Mouse (Mus musculus) lung, postnatal 0 days (tissue): ENCODE measurements at regions not wholly inside any gene's neighbourhood (a gene's known extent, or its start where the extent isn't known, plus 50 kb on each side); places are given as distances from the start of the nearest gene placed in this dataset.

Source experiments
- ATAC-seq: fragments of 200-750 bp; cut with Nextera tagmentation; 2 replicates; pipeline ENCODE4 v1.8.0; 2017; ENCODE audit warnings: moderate library complexity
- DNase-seq: peaks from one replicate; pipeline ENCODE4 v3.0.0-alpha.2; 2016; ENCODE audit warnings: low spot score
- H3K27ac ChIP-seq: fragments of 300-500 bp; sonication (generic); 2 replicates; pipeline ENCODE4 v1.5.1; 2014; ENCODE audit warnings: antibody characterized with exemption, mild to moderate bottlenecking, low read length, mixed read lengths
- H3K27me3 ChIP-seq: fragments of 300-500 bp; sonication (generic); replicated peaks from 2 replicates; pipeline ENCODE4 v1.6.1; 2014; ENCODE audit warnings: low read length, mixed read lengths; ENCODE audit not compliant: insufficient read depth
- H3K36me3 ChIP-seq: fragments of 300-500 bp; sonication (generic); 2 replicates; pipeline ENCODE4 v1.6.1; 2014; ENCODE audit warnings: low read length, mixed read lengths; ENCODE audit not compliant: insufficient read depth
- H3K4me1 ChIP-seq: fragments of 300-500 bp; sonication (generic); 2 replicates; pipeline ENCODE4 v1.6.1; 2014; ENCODE audit warnings: antibody characterized with exemption, low read depth, low read length, mixed read lengths; ENCODE audit not compliant: insufficient read depth
- H3K4me2 ChIP-seq: fragments of 300-500 bp; sonication (generic); replicated peaks from 2 replicates; pipeline ENCODE4 v1.6.1; 2014; ENCODE audit warnings: low read depth, mild to moderate bottlenecking, low read length, moderate library complexity, mixed read lengths
- H3K4me3 ChIP-seq: fragments of 300-500 bp; sonication (generic); 2 replicates; pipeline ENCODE4 v1.5.1; 2014; ENCODE audit warnings: low read depth, low read length
- H3K9ac ChIP-seq: fragments of 300-500 bp; sonication (generic); replicated peaks from 2 replicates; pipeline ENCODE4 v1.6.1; 2014; ENCODE audit warnings: low read depth, mild to moderate bottlenecking
- H3K9me3 ChIP-seq: fragments of 300-500 bp; sonication (generic); 2 replicates; pipeline ENCODE4 v1.6.1; 2016; ENCODE audit warnings: low read length, mixed read lengths
- CTCF ChIP-seq: IDR thresholded peaks from 2 replicates; pipeline ENCODE4 v1.5.1; 2016; ENCODE audit warnings: antibody characterized with exemption, mild to moderate bottlenecking
- EP300 ChIP-seq: IDR thresholded peaks from 2 replicates; pipeline ENCODE4 v1.6.1; 2016; ENCODE audit warnings: antibody characterized with exemption, mild to moderate bottlenecking, control low read depth
- WGBS: fragments of 180-500 bp; shearing (Covaris S2); extraction: QIAGEN DNeasy Blood & Tissue Kit; methylation state at CpG from one replicate; pipeline ENCODE4 v1.1.7; 2014; 5-methylcytosine and 5-hydroxymethylcytosine counted together

DNA sequence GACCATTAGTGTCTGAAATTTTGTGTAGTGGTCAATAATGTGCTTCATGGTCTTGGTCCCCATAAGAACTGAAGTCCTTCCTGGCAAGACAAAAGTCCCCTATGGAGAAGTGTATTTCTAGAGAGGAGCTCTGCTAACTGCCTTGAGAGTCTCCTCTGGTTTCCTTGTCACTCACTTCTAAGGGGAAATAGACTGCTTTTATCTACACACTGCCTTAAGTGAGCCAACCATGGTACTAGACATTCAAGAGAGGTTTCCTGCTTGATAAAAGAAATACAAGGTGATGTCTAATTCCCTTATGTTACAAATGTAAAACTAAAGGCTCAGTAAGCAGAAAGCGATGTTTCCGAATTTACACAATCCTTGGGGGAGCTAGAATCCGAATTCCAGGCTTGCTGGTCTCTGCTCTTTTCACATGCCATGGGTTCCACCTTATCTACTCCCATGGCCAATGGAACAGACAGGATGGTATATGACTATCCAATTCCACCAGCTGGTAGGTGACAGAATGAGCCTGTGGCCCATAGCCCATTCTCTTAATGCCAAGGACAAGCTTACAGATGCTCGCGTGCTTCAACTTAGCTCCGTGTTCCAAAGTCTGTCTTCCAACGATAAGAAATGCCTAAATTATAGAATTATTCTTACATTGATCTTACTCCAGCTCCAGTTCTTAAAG, 305.3 kb downstream of the Fam49a start:
- no peaks in the 10 kb centered on the region for H3K27me3 ChIP-seq
- H3K4me3 ChIP-seq, result no peak overlapping the region
- no peaks in the 10 kb centered on the region for H3K9me3 ChIP-seq
- TF ChIP-seq CTCF (no peak), EP300 (no peak)
- DNase-seq (no peak), ATAC-seq (no peak)
- no peak overlapping the region for H3K27ac ChIP-seq
- no peaks in the 10 kb centered on the region for H3K36me3 ChIP-seq
- H3K4me1 ChIP-seq, result no peaks in the 10 kb centered on the region
- no peak overlapping the region for H3K9ac ChIP-seq
- H3K4me2 ChIP-seq, result no peak overlapping the region
- WGBS, result 91% methylated on average over 7 of the region's 7 CpGs

DNA sequence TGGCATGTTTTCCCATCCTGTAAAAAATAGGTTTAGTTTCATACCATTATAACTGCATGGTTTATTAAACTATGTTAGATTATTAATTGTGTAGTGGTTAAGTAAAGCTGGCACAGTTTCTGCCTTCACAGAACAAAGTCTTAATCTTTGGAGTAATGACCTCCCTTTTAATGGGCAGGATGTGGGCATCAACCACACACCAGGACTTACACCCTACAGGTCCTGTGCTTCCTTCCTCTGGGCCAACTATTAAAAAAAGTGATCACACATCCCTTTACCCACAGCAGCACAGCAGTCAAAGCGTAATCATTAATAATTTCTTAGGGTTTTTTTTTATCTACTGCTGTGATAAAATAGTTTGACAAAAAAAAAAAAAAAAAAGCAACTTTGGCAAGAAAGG, 300.3 kb downstream of the Fam49a start:
- 83% methylated on average over 1 of the region's 1 CpGs for WGBS
- Histone ChIP-seq H3K9ac (no peak overlapping the region), H3K27me3 (no peaks in the 10 kb centered on the region), H3K4me2 (no peak overlapping the region), H3K36me3 (no peaks in the 10 kb centered on the region), H3K4me3 (no peak overlapping the region), H3K27ac (no peak overlapping the region), H3K4me1 (no peaks in the 10 kb centered on the region), H3K9me3 (no peaks in the 10 kb centered on the region)
- ATAC-seq (no peak), DNase-seq (no peak)
- TF ChIP-seq CTCF (no peak), EP300 (no peak)

DNA sequence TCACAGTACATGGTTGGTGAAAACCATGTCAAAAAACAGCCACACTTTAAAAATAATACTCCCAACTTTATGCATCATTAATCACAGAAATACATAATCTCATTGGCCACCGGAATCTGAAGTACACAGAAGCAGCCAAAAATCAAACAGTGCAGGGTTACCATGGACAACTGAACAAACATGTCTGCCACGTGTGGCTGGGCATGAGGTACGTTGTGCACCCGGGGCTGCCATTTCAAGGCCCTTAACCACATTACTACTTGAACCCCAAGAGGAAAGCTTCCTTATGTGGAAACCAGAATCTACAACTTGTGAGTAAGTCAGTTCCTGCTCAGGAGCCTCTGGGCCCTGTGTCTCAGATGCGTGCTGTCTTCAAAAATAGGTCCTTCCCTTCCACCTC, 289.9 kb downstream of the Fam49a start:
- H3K27me3 ChIP-seq, result no peaks in the 10 kb centered on the region
- no peak overlapping the region for H3K4me3 ChIP-seq
- H3K4me1 ChIP-seq, result no peaks in the 10 kb centered on the region
- H3K4me2 ChIP-seq, result no peak overlapping the region
- H3K9ac ChIP-seq, result no peak overlapping the region
- peak; percentile 50 for DNase-seq
- no peaks in the 10 kb centered on the region for H3K36me3 ChIP-seq
- no peak for TF ChIP-seq CTCF
- no peak for TF ChIP-seq EP300
- no peak overlapping the region for H3K27ac ChIP-seq
- H3K9me3 ChIP-seq, result no peaks in the 10 kb centered on the region
- peak; percentile 69 for ATAC-seq
- WGBS, result 48% methylated on average over 5 of the region's 5 CpGs

DNA sequence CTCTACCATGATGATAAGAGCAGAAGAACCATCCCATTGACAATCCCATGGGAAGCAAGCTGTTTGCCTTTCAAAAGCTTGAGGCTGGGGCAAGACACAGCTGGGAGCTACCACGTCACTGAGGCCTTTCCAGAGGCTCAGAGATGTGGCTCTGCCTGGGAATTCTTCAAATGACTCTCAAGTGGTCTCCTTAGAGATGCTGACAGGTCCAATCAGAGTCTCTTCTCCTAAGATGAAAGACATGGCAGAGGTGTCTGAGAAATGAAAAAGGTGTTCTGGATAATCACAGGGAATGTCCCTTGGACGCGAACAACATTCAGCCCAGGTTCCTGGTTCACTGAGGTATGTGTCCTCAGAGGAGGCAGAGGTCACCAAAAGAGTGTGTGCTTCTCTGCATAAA, 287.7 kb downstream of the Fam49a start:
- H3K4me2 ChIP-seq, result no peak overlapping the region
- H3K9me3 ChIP-seq, result no peaks in the 10 kb centered on the region
- WGBS, result 73% methylated on average over 3 of the region's 3 CpGs
- H3K9ac ChIP-seq, result no peak overlapping the region
- no peaks in the 10 kb centered on the region for H3K27me3 ChIP-seq
- no peak overlapping the region for H3K27ac ChIP-seq
- H3K4me3 ChIP-seq, result no peak overlapping the region
- no peaks in the 10 kb centered on the region for H3K36me3 ChIP-seq
- TF ChIP-seq CTCF (no peak), EP300 (no peak)
- no peaks in the 10 kb centered on the region for H3K4me1 ChIP-seq
- no peak for DNase-seq
- ATAC-seq, result no peak

DNA sequence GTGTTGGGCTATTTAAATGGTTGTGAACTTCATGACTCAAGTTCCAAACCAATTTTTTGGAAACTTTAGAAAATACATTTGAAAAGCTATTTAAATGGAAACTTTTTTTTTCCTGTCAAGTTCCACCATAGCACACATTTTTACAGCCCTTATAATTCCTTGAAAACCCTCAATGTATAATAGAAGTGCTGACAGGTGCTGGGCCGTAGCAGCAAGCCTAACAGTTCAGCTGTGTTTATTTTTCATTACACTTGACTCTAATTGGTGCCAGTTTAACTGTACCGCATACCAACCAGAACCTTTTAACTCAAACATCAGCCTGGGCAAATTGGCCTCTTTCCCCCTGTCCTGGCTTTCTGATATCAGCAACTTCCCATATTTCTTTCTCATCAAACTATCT, 286.7 kb downstream of the Fam49a start:
- DNase-seq, result no peak
- WGBS, result 30% methylated on average over 2 of the region's 2 CpGs

DNA sequence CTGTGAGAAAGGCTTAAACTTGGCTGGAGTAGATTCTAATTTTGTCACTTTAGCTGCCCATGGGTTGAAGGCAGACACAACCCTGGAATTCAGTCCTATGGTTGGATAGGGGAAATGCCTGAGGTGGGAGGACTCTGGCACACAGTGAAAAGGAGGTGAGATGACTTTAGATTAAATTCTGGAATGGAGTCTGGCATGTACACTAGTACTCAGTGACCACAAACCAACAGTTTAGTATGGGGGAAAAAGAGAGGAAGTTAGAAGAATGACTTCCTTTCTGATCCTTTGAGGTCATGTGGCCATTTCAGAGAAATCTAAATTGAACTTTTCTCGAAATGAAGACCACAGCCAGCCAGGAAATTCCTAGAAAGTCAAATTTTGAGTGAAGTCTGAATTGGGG, 285.5 kb downstream of the Fam49a start:
- WGBS, result 55% methylated on average over 1 of the region's 1 CpGs

More for the DNA sequence above, 286.7 kb downstream of the Fam49a start:
- no peaks in the 10 kb centered on the region for H3K4me1 ChIP-seq
- TF ChIP-seq CTCF (no peak), EP300 (no peak)
- no peak overlapping the region for H3K27ac ChIP-seq
- H3K4me2 ChIP-seq, result no peak overlapping the region
- no peak for ATAC-seq
- no peaks in the 10 kb centered on the region for H3K36me3 ChIP-seq
- no peaks in the 10 kb centered on the region for H3K27me3 ChIP-seq
- no peak overlapping the region for H3K4me3 ChIP-seq
- no peaks in the 10 kb centered on the region for H3K9me3 ChIP-seq
- H3K9ac ChIP-seq, result no peak overlapping the region

More for the DNA sequence above, 285.5 kb downstream of the Fam49a start:
- no peaks in the 10 kb centered on the region for H3K36me3 ChIP-seq
- H3K9me3 ChIP-seq, result no peaks in the 10 kb centered on the region
- no peak for DNase-seq
- no peaks in the 10 kb centered on the region for H3K4me1 ChIP-seq
- H3K27ac ChIP-seq, result no peak overlapping the region
- no peak overlapping the region for H3K4me3 ChIP-seq
- TF ChIP-seq EP300 (no peak), CTCF (no peak)
- ATAC-seq, result peak; percentile 43; the same call in 1 of the 2 replicates
- H3K4me2 ChIP-seq, result no peak overlapping the region
- H3K9ac ChIP-seq, result no peak overlapping the region
- no peaks in the 10 kb centered on the region for H3K27me3 ChIP-seq
